Mouse (Mus musculus): ENCODE data around the gene 2310030G06Rik. TPM values are rescaled to one million over a fixed set of nuclear protein-coding genes. Genes with fewer than 3 reads are reported as not detected.

2310030G06Rik gene
- polyA plus RNA-seq, 1 experiment from 2014 or later: 2.1 TPM

DNA sequence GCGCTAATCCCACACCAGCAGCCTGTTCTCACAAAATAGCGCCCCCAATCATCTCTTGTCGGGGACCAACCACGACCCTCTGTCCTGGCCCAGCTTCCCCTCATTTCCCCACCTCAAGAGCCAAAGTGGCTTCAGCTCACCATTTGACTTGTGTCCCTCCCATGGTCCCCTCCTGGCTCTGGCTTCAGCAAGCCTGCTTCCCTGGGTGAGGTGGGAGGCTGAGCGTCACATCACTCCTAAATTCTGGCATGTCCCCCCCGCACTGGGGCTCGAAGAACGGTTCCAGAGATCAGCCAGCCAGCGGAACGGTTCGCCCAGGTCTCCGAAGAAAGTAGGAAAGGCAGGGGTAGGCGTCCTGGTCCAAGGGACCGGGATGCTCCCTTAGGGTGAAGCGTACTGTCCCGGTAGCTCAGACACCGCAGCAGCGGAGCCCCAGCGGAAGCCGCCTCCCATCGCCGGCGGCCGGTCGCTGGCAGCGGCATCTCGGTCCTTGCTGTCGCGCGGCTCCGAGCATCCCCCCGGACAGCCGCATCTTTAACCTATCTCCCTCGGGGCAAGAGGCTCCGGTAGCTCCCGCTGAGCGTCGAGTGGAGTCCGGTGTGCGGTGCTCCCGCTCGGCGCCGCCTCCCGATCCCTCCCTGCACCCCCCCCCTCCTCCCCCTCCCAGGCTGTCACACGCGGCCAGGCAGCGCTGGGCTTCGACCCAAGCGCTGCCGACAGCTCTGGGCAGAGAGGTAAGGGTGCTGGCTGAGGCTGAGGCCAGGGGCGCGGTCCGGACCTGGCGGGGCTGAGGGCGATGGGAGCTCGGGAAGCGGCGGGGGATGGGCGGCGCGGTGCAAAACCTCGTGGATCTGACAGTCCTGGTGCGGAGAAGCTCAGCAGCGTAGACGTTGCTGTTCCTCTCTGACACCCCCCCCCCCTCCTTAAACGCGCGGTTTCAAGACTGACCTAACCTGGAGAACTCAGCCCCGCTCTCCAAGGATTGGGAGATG is 47.6 kb downstream of the 2310030G06Rik start:
- Histone ChIP-seq H3K4me1 (ENCODE audit: control insufficient read depth, insufficient read depth, low read depth, low read length) (peaks cover 22% of the 10 kb centered on the region), H3K4me3 (ENCODE audit: low read length) (peak overlapping the region; percentile 50), H3K27ac (ENCODE audit: low read depth, low read length) (peak overlapping the region; percentile 73), H3K9ac (ENCODE audit: low read depth, low read length) (peak overlapping the region; percentile 81), H3K9me3 (ENCODE audit: control insufficient read depth, low read length) (no peaks in the 10 kb centered on the region), H3K4me2 (ENCODE audit: low read length) (peak overlapping the region; percentile 96), H3K27me3 (replicated peaks; ENCODE audit: control insufficient read depth, insufficient read depth, low read length) (no peaks in the 10 kb centered on the region), H3K36me3 (ENCODE audit: control insufficient read depth, insufficient read depth, low read length) (peaks cover 4% of the 10 kb centered on the region)
- ATAC-seq: peak; percentile 57
- under 1% methylated on average over 58 of the region's 70 CpGs for WGBS

DNA sequence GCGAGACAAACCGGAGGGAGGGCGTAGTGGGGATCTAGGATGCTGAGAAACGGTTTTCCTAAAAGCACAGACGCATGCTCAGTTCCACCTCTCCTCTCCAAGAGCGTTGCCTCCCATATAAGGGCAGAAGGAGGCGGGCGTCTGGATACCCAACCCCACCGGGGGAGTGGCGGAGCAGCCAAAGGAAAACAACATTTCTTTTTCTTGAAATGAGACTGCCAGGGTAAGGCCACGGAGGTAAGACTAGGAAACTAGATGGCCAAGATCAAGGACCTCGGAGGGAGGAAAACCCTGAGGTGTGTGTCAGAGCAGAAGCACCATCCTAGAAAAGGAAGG is 48.7 kb downstream of the 2310030G06Rik start:
- WGBS: 0% methylated on average over 12 of the region's 12 CpGs
- peak overlapping the region; percentile 50 for H3K4me3 ChIP-seq (ENCODE audit: low read length)
- peaks cover 4% of the 10 kb centered on the region for H3K36me3 ChIP-seq (ENCODE audit: control insufficient read depth, insufficient read depth, low read length)
- H3K4me1 ChIP-seq (ENCODE audit: control insufficient read depth, insufficient read depth, low read depth, low read length): peaks cover 22% of the 10 kb centered on the region
- peak overlapping the region; percentile 68 for H3K9ac ChIP-seq (ENCODE audit: low read depth, low read length)
- no peaks in the 10 kb centered on the region for H3K27me3 ChIP-seq (replicated peaks; ENCODE audit: control insufficient read depth, insufficient read depth, low read length)
- peak; percentile 86 for ATAC-seq
- H3K4me2 ChIP-seq (ENCODE audit: low read length): peak overlapping the region; percentile 96
- peak overlapping the region; percentile 74 for H3K27ac ChIP-seq (ENCODE audit: low read depth, low read length)
- no peaks in the 10 kb centered on the region for H3K9me3 ChIP-seq (ENCODE audit: control insufficient read depth, low read length)

DNA sequence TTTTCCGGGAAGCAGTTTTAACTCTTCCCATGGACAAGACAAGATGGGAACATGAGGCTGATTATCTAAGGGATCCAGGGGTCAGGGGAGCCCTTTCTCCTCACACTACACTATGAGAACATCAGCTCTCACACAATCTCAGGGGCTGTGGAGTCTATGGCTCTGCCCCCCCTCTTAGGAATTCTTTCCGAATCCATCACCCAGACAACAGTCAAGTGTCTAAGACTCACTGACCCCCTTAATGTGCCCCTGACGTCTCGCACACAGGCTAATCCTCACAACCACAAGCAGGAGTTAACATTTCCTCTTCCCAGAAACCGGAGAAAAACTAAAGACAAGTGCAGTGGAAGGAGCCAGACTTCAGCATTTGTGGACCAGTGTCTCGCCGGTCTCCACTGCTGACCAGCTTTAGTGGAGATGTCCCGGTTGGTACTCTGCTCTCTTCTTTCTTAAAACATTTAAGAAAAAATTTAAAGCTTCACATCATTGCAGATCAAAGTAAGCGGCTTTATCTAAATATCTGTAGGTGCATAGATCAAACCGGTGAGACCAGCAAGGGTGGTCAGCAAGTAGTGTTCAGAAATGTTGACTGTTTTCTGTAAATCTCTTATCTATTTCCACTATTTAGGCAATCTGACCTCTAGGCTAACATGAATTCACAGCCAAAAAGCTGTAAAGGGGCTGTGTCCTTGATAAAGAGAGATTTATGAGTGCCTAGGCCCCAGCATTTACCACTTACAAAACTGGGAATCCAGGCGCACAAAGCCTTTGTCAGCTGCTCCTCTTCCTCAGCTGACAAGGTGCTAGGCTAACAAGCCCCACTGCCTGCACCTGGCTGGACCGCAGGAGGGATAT is 49.3 kb downstream of the 2310030G06Rik start:
- no peaks in the 10 kb centered on the region for H3K27me3 ChIP-seq (replicated peaks; ENCODE audit: control insufficient read depth, insufficient read depth, low read length)

DNA sequence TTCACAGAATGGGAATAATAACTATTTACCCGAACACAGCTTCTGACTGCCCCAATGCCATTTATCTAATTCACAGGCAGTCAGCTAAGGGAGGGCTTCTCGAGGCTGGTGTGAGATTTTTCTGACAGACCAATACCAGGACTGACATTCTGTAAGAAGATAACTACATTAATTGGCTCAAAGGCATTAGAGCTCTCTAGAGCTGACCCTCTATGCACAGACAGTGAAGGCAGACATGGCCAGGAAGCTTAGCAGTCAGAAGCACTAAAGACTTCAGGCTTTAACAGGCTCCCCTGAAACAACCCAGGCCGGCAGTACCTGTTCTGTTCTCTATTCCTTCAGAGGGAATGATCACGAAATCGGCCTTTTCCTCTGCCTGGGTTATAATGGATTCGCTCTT is 51.2 kb downstream of the 2310030G06Rik start:
- no peak overlapping the region for H3K4me2 ChIP-seq (ENCODE audit: low read length)
- peaks cover 22% of the 10 kb centered on the region for H3K4me1 ChIP-seq (ENCODE audit: control insufficient read depth, insufficient read depth, low read depth, low read length)
- H3K27me3 ChIP-seq (replicated peaks; ENCODE audit: control insufficient read depth, insufficient read depth, low read length): no peaks in the 10 kb centered on the region
- WGBS: 83% methylated on average over 6 of the region's 6 CpGs
- no peak overlapping the region for H3K4me3 ChIP-seq (ENCODE audit: low read length)
- no peak overlapping the region for H3K27ac ChIP-seq (ENCODE audit: low read depth, low read length)
- H3K36me3 ChIP-seq (ENCODE audit: control insufficient read depth, insufficient read depth, low read length): peaks cover 8% of the 10 kb centered on the region
- no peak overlapping the region for H3K9ac ChIP-seq (ENCODE audit: low read depth, low read length)
- ATAC-seq: no peak
- H3K9me3 ChIP-seq (ENCODE audit: control insufficient read depth, low read length): no peaks in the 10 kb centered on the region

More for the DNA sequence above, 49.3 kb downstream of the 2310030G06Rik start:
- H3K27ac ChIP-seq (ENCODE audit: low read depth, low read length): peak overlapping the region; percentile 74
- H3K4me1 ChIP-seq (ENCODE audit: control insufficient read depth, insufficient read depth, low read depth, low read length): peaks cover 22% of the 10 kb centered on the region
- H3K36me3 ChIP-seq (ENCODE audit: control insufficient read depth, insufficient read depth, low read length): peaks cover 6% of the 10 kb centered on the region
- ATAC-seq: no peak
- no peaks in the 10 kb centered on the region for H3K9me3 ChIP-seq (ENCODE audit: control insufficient read depth, low read length)
- H3K4me2 ChIP-seq (ENCODE audit: low read length): peak overlapping the region; percentile 96
- WGBS: 25% methylated on average over 12 of the region's 12 CpGs
- peak overlapping the region; percentile 68 for H3K9ac ChIP-seq (ENCODE audit: low read depth, low read length)
- H3K4me3 ChIP-seq (ENCODE audit: low read length): peak overlapping the region; percentile 50

DNA sequence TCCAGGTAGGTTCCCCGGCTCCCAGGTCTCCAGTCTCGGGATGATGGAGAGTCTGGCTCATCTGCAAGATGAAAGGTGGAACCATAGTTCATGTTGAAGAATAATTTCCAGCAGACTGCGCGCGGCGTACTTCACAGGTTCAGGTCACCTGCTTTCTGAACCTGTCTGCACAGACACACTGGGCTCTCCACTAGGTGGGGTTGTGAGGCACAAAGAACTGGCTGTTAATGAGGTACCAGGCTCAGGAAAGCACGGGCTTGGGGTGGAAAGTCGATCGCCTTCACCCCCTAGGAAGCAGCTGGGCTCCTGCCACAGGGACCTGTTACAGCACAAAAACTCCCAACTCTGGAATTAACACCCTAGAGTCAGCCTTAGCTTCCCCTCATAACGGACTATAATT is 52.7 kb downstream of the 2310030G06Rik start:
- H3K4me1 ChIP-seq (ENCODE audit: control insufficient read depth, insufficient read depth, low read depth, low read length): peaks cover 15% of the 10 kb centered on the region
- peaks cover 13% of the 10 kb centered on the region for H3K36me3 ChIP-seq (ENCODE audit: control insufficient read depth, insufficient read depth, low read length)
- H3K27me3 ChIP-seq (replicated peaks; ENCODE audit: control insufficient read depth, insufficient read depth, low read length): no peaks in the 10 kb centered on the region
- no peak overlapping the region for H3K4me2 ChIP-seq (ENCODE audit: low read length)
- no peaks in the 10 kb centered on the region for H3K9me3 ChIP-seq (ENCODE audit: control insufficient read depth, low read length)
- no peak overlapping the region for H3K4me3 ChIP-seq (ENCODE audit: low read length)
- H3K27ac ChIP-seq (ENCODE audit: low read depth, low read length): no peak overlapping the region
- no peak for ATAC-seq
- H3K9ac ChIP-seq (ENCODE audit: low read depth, low read length): no peak overlapping the region
- WGBS: 18% methylated on average over 10 of the region's 10 CpGs

DNA sequence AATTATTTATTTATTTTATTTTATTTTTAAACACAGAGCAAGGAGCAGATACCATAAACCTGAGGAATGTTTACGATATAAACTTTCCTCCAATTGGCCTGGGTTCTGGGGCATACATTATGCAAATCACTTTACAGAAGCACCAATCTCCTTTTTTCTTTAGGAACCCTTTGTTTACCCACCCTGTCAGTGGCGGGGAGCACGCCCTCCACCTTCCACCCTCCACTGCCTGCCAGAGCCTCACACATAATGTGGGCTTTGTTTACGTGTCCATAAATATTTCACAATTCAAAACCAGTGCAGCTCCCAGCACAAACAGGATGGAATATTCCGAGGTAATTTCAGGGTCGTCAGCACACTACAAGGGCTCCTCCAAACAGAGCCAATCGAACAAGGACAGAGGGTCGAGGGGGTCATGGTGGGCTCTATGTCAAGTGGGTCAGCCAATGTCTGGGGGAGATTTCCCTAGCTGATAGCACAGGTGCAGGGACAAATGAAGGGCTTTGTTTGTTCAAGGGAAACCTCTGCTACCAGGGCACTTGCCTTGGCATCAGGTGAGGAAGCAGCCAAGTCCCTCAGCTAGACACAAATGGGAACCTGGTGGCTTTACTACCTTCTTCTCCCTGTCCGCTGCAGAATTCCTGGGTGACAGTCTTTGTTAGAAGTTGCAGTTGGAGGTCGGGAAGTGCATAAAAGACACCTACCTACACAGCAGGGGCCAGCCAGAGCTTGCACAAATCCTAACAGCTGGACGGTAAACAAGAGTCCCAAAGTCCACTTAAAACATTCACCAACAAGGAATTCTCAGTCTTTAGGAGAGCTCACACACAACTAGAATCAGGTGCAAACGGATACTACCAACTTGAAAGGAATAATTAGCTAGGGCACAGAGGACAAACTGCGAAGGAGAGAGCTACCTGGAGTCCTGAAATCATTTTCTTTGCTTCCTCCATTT is 53.4 kb downstream of the 2310030G06Rik start:
- WGBS: 18% methylated on average over 13 of the region's 13 CpGs
- no peaks in the 10 kb centered on the region for H3K9me3 ChIP-seq (ENCODE audit: control insufficient read depth, low read length)
- ATAC-seq: no peak
- H3K36me3 ChIP-seq (ENCODE audit: control insufficient read depth, insufficient read depth, low read length): peaks cover 19% of the 10 kb centered on the region
- no peak overlapping the region for H3K27ac ChIP-seq (ENCODE audit: low read depth, low read length)
- no peaks in the 10 kb centered on the region for H3K27me3 ChIP-seq (replicated peaks; ENCODE audit: control insufficient read depth, insufficient read depth, low read length)
- H3K9ac ChIP-seq (ENCODE audit: low read depth, low read length): no peak overlapping the region
- no peak overlapping the region for H3K4me2 ChIP-seq (ENCODE audit: low read length)
- no peak overlapping the region for H3K4me3 ChIP-seq (ENCODE audit: low read length)
- peaks cover 12% of the 10 kb centered on the region for H3K4me1 ChIP-seq (ENCODE audit: control insufficient read depth, insufficient read depth, low read depth, low read length)

Other genes with a start within 250 kb of the 2310030G06Rik start
- gene Pts, start 217.8 kb downstream of the 2310030G06Rik start, polyA plus RNA-seq (2015; fragmentation: Nextera tagmentation; extraction: Ambion mirVana): 95.6 and 113 TPM in 2 replicates
- 19.3 and 21.9 TPM in 2 replicates for gene Il18, start 191.7 kb downstream of the 2310030G06Rik start, polyA plus RNA-seq (2015; fragmentation: Nextera tagmentation; extraction: Ambion mirVana)
- gene Bco2, start 191.4 kb downstream of the 2310030G06Rik start, polyA plus RNA-seq (2015; fragmentation: Nextera tagmentation; extraction: Ambion mirVana): 0.59 and 0.64 TPM in 2 replicates
- 0.34 and 0.36 TPM in 2 replicates for gene Tex12, start 185.2 kb downstream of the 2310030G06Rik start, polyA plus RNA-seq (2015; fragmentation: Nextera tagmentation; extraction: Ambion mirVana)
- 283 and 319 TPM in 2 replicates for gene Sdhd, start 142.7 kb downstream of the 2310030G06Rik start, polyA plus RNA-seq (2015; fragmentation: Nextera tagmentation; extraction: Ambion mirVana)
- 311 and 364 TPM in 2 replicates for gene Timm8b, start 142.6 kb downstream of the 2310030G06Rik start, polyA plus RNA-seq (2015; fragmentation: Nextera tagmentation; extraction: Ambion mirVana)
- gene Pih1d2, start 129.2 kb downstream of the 2310030G06Rik start, polyA plus RNA-seq (2015; fragmentation: Nextera tagmentation; extraction: Ambion mirVana): 5.2 and 7.1 TPM in 2 replicates
- gene Nkapd1, start 129.1 kb downstream of the 2310030G06Rik start, polyA plus RNA-seq (2015; fragmentation: Nextera tagmentation; extraction: Ambion mirVana): 15.3 and 16.4 TPM in 2 replicates
- gene Dlat, start 86.8 kb downstream of the 2310030G06Rik start, polyA plus RNA-seq (2015; fragmentation: Nextera tagmentation; extraction: Ambion mirVana): 58.8 and 60.1 TPM in 2 replicates
- 31.6 and 33.7 TPM in 2 replicates for gene Dixdc1, start 7.0 kb downstream of the 2310030G06Rik start, polyA plus RNA-seq (2015; fragmentation: Nextera tagmentation; extraction: Ambion mirVana)
- gene Cryab, start 4.8 kb upstream of the 2310030G06Rik start, polyA plus RNA-seq (2015; fragmentation: Nextera tagmentation; extraction: Ambion mirVana): 16.3 and 20.9 TPM in 2 replicates
- gene Hspb2, start 5.8 kb upstream of the 2310030G06Rik start, polyA plus RNA-seq (2015; fragmentation: Nextera tagmentation; extraction: Ambion mirVana): 1.1 and 5.2 TPM in 2 replicates
- 10.7 and 11.1 TPM in 2 replicates for gene Fdxacb1, start 21.7 kb upstream of the 2310030G06Rik start, polyA plus RNA-seq (2015; fragmentation: Nextera tagmentation; extraction: Ambion mirVana)
- gene Alg9, start 28.5 kb upstream of the 2310030G06Rik start, polyA plus RNA-seq (2015; fragmentation: Nextera tagmentation; extraction: Ambion mirVana): 57.9 and 65.7 TPM in 2 replicates
- gene 1110032A03Rik, start 29.0 kb upstream of the 2310030G06Rik start, polyA plus RNA-seq (2015; fragmentation: Nextera tagmentation; extraction: Ambion mirVana): 57.7 and 61.7 TPM in 2 replicates
- 41.1 and 48.1 TPM in 2 replicates for gene Ppp2r1b, start 98.8 kb upstream of the 2310030G06Rik start, polyA plus RNA-seq (2015; fragmentation: Nextera tagmentation; extraction: Ambion mirVana)